Mouse (Mus musculus): ENCODE measurements around the gene Spire2. TPM values are rescaled to one million over a fixed set of nuclear protein-coding genes. Genes with fewer than 3 reads are reported as not detected.

Spire2 gene
- polyA plus RNA-seq, 1 experiment from 2014 or later = 2.9 TPM

DNA sequence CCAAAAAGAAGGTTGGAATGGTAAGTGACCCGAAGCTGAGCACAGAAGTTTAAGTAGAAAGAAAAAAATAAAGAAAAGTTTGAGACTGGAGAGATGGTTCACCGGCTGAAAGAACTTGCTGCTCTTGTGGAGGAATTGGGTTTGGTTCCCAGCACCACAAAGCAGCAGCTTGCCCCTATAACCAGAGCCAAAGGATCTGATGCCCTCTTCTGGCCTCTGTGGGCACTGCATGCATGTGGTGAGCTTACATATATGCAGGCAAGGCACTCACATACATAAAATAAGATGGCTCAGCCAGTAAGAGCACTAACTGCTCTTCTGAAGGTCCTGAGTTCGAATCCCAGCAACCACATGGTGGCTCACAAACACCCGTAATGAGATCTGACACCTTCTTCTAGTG lies 7.6 kb downstream of the Spire2 start:
- Histone ChIP-seq H3K9me3 (replicated peaks; ENCODE audit: control insufficient read depth, low read length) (no peaks in the 10 kb centered on the region; the same call in 1 of the 2 replicates), H3K4me1 (ENCODE audit: control insufficient read depth, insufficient read depth, low read length) (peaks cover 7% of the 10 kb centered on the region), H3K4me3 (ENCODE audit: low read depth, low read length) (no peak overlapping the region), H3K4me2 (no peak overlapping the region), H3K9ac (ENCODE audit: low read depth, low read length) (no peak overlapping the region), H3K27me3 (ENCODE audit: control insufficient read depth, insufficient read depth, low read length) (no peaks in the 10 kb centered on the region), H3K27ac (ENCODE audit: low read depth, low read length) (no peak overlapping the region), H3K36me3 (ENCODE audit: control insufficient read depth, insufficient read depth, low read length) (no peaks in the 10 kb centered on the region)
- ATAC-seq (replicated peaks; ENCODE audit: insufficient number of reproducible peaks, low FRiP score, low TSS enrichment) = no peak
- WGBS (ENCODE audit: insufficient replicate concordance) = 94% methylated on average over 4 of the region's 4 CpGs

GRCm38 (mm10) chr8:123341040-123342015 lies 8.8 kb downstream of the Spire2 start:
- no peak overlapping the region for H3K27ac ChIP-seq (ENCODE audit: low read depth, low read length)
- no peaks in the 10 kb centered on the region for H3K36me3 ChIP-seq (ENCODE audit: control insufficient read depth, insufficient read depth, low read length)
- H3K27me3 ChIP-seq (ENCODE audit: control insufficient read depth, insufficient read depth, low read length) = no peaks in the 10 kb centered on the region
- H3K4me2 ChIP-seq = no peak overlapping the region
- H3K9ac ChIP-seq (ENCODE audit: low read depth, low read length) = no peak overlapping the region
- H3K4me1 ChIP-seq (ENCODE audit: control insufficient read depth, insufficient read depth, low read length) = peaks cover 7% of the 10 kb centered on the region
- no peak overlapping the region for H3K4me3 ChIP-seq (ENCODE audit: low read depth, low read length)
- ATAC-seq (replicated peaks; ENCODE audit: insufficient number of reproducible peaks, low FRiP score, low TSS enrichment) = no peak
- H3K9me3 ChIP-seq (replicated peaks; ENCODE audit: control insufficient read depth, low read length) = no peaks in the 10 kb centered on the region; the same call in 1 of the 2 replicates
- 74% methylated on average over 27 of the region's 27 CpGs for whole genome bisulfite sequencing (ENCODE audit: insufficient replicate concordance)

- H3K27me3 ChIP-seq (ENCODE audit: control insufficient read depth, insufficient read depth, low read length) = no peaks in the 10 kb centered on the region
- ATAC-seq (replicated peaks; ENCODE audit: insufficient number of reproducible peaks, low FRiP score, low TSS enrichment) = no peak
- H3K36me3 ChIP-seq (ENCODE audit: control insufficient read depth, insufficient read depth, low read length) = no peaks in the 10 kb centered on the region
- H3K4me3 ChIP-seq (ENCODE audit: low read depth, low read length) = no peak overlapping the region
- no peaks in the 10 kb centered on the region; the same call in 1 of the 2 replicates for H3K9me3 ChIP-seq (replicated peaks; ENCODE audit: control insufficient read depth, low read length)
- WGBS (ENCODE audit: insufficient replicate concordance) = 69% methylated on average over 8 of the region's 8 CpGs
- no peak overlapping the region for H3K9ac ChIP-seq (ENCODE audit: low read depth, low read length)
- no peak overlapping the region for H3K4me2 ChIP-seq
- H3K4me1 ChIP-seq (ENCODE audit: control insufficient read depth, insufficient read depth, low read length) = peaks cover 7% of the 10 kb centered on the region
- no peak overlapping the region for H3K27ac ChIP-seq (ENCODE audit: low read depth, low read length)
These were observed 9.7 kb downstream of the Spire2 start for GRCm38 (mm10) chr8:123342253-123342652.

DNA sequence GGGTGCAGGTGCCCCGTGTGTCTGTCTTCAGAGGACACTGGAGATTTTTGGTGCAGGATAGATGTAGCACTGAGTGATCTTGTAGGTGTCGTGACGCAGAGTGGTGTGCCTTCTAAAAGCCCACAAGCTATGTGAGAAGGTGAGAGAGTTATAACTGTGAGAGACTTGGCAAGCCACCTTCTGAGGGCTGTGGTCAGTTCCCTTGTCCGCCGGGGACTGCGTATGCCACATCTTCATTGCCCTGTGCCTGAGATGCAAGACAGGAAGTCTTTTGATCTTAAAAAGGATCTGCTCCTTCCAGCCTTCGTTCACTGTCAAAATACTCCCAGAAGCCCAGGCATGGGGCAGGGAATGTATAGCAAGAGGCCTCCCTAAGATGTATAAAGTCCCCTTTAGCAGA lies 10.4 kb downstream of the Spire2 start:
- H3K4me2 ChIP-seq = no peak overlapping the region
- H3K9me3 ChIP-seq (replicated peaks; ENCODE audit: control insufficient read depth, low read length) = no peaks in the 10 kb centered on the region; the same call in 1 of the 2 replicates
- WGBS (ENCODE audit: insufficient replicate concordance) = 70% methylated on average over 7 of the region's 7 CpGs
- no peaks in the 10 kb centered on the region for H3K36me3 ChIP-seq (ENCODE audit: control insufficient read depth, insufficient read depth, low read length)
- ATAC-seq (replicated peaks; ENCODE audit: insufficient number of reproducible peaks, low FRiP score, low TSS enrichment) = no peak
- no peak overlapping the region for H3K27ac ChIP-seq (ENCODE audit: low read depth, low read length)
- H3K27me3 ChIP-seq (ENCODE audit: control insufficient read depth, insufficient read depth, low read length) = no peaks in the 10 kb centered on the region
- H3K9ac ChIP-seq (ENCODE audit: low read depth, low read length) = no peak overlapping the region
- H3K4me3 ChIP-seq (ENCODE audit: low read depth, low read length) = no peak overlapping the region
- peaks cover 12% of the 10 kb centered on the region for H3K4me1 ChIP-seq (ENCODE audit: control insufficient read depth, insufficient read depth, low read length)

DNA sequence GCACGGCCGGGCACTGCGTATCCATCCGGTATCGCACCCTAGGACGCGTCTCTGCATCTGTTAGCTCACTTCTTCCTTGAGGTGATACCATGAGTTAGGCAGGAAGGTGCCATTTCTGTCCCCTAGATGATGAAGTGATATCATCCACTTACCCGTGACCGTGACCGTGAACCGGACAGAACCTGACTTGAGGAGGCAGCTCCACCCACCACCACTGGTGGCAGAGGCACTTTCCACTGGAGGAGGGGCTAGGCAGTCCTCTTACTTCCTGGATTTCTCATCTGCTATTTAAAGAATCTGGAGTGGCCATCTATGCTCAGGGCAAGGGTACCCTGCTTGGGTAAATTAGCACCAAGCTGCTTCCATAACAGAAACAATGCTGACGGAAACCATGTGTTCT lies 10.9 kb downstream of the Spire2 start:
- Histone ChIP-seq H3K9me3 (replicated peaks; ENCODE audit: control insufficient read depth, low read length) (no peaks in the 10 kb centered on the region; the same call in 1 of the 2 replicates), H3K36me3 (ENCODE audit: control insufficient read depth, insufficient read depth, low read length) (no peaks in the 10 kb centered on the region), H3K27ac (ENCODE audit: low read depth, low read length) (no peak overlapping the region), H3K4me1 (ENCODE audit: control insufficient read depth, insufficient read depth, low read length) (peaks cover 14% of the 10 kb centered on the region), H3K27me3 (ENCODE audit: control insufficient read depth, insufficient read depth, low read length) (no peaks in the 10 kb centered on the region), H3K4me2 (no peak overlapping the region), H3K4me3 (ENCODE audit: low read depth, low read length) (no peak overlapping the region), H3K9ac (ENCODE audit: low read depth, low read length) (no peak overlapping the region)
- no peak for ATAC-seq (replicated peaks; ENCODE audit: insufficient number of reproducible peaks, low FRiP score, low TSS enrichment)
- 77% methylated on average over 12 of the region's 12 CpGs for WGBS (ENCODE audit: insufficient replicate concordance)

DNA sequence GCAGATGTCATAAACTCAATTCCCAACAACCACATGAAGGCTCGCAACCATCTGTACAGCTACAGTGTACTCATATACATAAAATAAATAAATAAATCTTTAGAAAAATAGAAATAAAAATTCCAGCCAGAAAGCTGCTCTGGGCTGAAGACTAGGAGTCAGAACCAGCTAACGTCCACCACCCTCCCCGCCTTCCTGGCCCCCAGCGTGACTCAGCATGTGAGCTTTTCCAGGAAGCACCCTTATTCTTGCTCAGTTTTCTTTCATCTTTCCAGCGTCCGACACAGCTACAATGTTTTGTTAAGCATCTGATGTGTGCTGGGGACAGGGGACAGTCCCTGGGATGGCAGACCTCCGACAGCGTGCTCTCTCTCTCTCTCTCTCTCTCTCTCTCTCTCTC lies 12.6 kb downstream of the Spire2 start:
- H3K27me3 ChIP-seq (ENCODE audit: control insufficient read depth, insufficient read depth, low read length) = no peaks in the 10 kb centered on the region
- H3K9me3 ChIP-seq (replicated peaks; ENCODE audit: control insufficient read depth, low read length) = no peaks in the 10 kb centered on the region; the same call in 1 of the 2 replicates
- H3K27ac ChIP-seq (ENCODE audit: low read depth, low read length) = no peak overlapping the region
- H3K36me3 ChIP-seq (ENCODE audit: control insufficient read depth, insufficient read depth, low read length) = no peaks in the 10 kb centered on the region
- no peak overlapping the region for H3K9ac ChIP-seq (ENCODE audit: low read depth, low read length)
- no peak for ATAC-seq (replicated peaks; ENCODE audit: insufficient number of reproducible peaks, low FRiP score, low TSS enrichment)
- no peak overlapping the region for H3K4me2 ChIP-seq
- peaks cover 25% of the 10 kb centered on the region for H3K4me1 ChIP-seq (ENCODE audit: control insufficient read depth, insufficient read depth, low read length)
- WGBS (ENCODE audit: insufficient replicate concordance) = 72% methylated on average over 8 of the region's 8 CpGs
- no peak overlapping the region for H3K4me3 ChIP-seq (ENCODE audit: low read depth, low read length)

- no peak overlapping the region for H3K4me2 ChIP-seq
- no peak overlapping the region for H3K27ac ChIP-seq (ENCODE audit: low read depth, low read length)
- 89% methylated on average over 6 of the region's 6 CpGs for WGBS (ENCODE audit: insufficient replicate concordance)
- no peaks in the 10 kb centered on the region for H3K27me3 ChIP-seq (ENCODE audit: control insufficient read depth, insufficient read depth, low read length)
- H3K4me3 ChIP-seq (ENCODE audit: low read depth, low read length) = no peak overlapping the region
- ATAC-seq (replicated peaks; ENCODE audit: insufficient number of reproducible peaks, low FRiP score, low TSS enrichment) = no peak
- no peaks in the 10 kb centered on the region for H3K9me3 ChIP-seq (replicated peaks; ENCODE audit: control insufficient read depth, low read length)
- H3K36me3 ChIP-seq (ENCODE audit: control insufficient read depth, insufficient read depth, low read length) = no peaks in the 10 kb centered on the region
- H3K4me1 ChIP-seq (ENCODE audit: control insufficient read depth, insufficient read depth, low read length) = peaks cover 28% of the 10 kb centered on the region
- no peak overlapping the region for H3K9ac ChIP-seq (ENCODE audit: low read depth, low read length)
These were observed 13.3 kb downstream of the Spire2 start for GRCm38 (mm10) chr8:123345856-123346255.

GRCm38 (mm10) chr8:123347293-123347692 lies 14.8 kb downstream of the Spire2 start:
- Histone ChIP-seq H3K4me3 (ENCODE audit: low read depth, low read length) (no peak overlapping the region), H3K9ac (ENCODE audit: low read depth, low read length) (no peak overlapping the region), H3K9me3 (replicated peaks; ENCODE audit: control insufficient read depth, low read length) (no peaks in the 10 kb centered on the region), H3K4me1 (ENCODE audit: control insufficient read depth, insufficient read depth, low read length) (peaks cover 28% of the 10 kb centered on the region), H3K27me3 (ENCODE audit: control insufficient read depth, insufficient read depth, low read length) (no peaks in the 10 kb centered on the region), H3K4me2 (no peak overlapping the region), H3K36me3 (ENCODE audit: control insufficient read depth, insufficient read depth, low read length) (no peaks in the 10 kb centered on the region), H3K27ac (ENCODE audit: low read depth, low read length) (no peak overlapping the region)
- 58% methylated on average over 2 of the region's 2 CpGs for WGBS (ENCODE audit: insufficient replicate concordance)
- no peak for ATAC-seq (replicated peaks; ENCODE audit: insufficient number of reproducible peaks, low FRiP score, low TSS enrichment)

All from heart, embryonic 11.5 days (tissue).